Mouse (Mus musculus) MEL (cell line): ENCODE results near the gene Galnt14. TPM values are rescaled to one million over a fixed set of nuclear protein-coding genes. Genes with fewer than 3 reads are reported as not detected.

Source experiments
- DNase-seq: peaks from one replicate; pipeline ENCODE4 v3.0.0; 2011; ENCODE audit warnings: low read depth, low spot score
- H3K27ac ChIP-seq: 2 replicates; pipeline ENCODE4 v1.5.1; 2012; ENCODE audit warnings: low read depth, mild to moderate bottlenecking, control low read depth, low read length, moderate library complexity; ENCODE audit not compliant: control insufficient read depth
- H3K27me3 ChIP-seq, 2 experiments: fragments of 150-350 bp in 1 of 2; sonication (generic) in 1 of 2; 2 replicates each; pipeline ENCODE4 v1.6.1; 2012; ENCODE audit warnings: low read length in 2 of 2, mild to moderate bottlenecking in 2 of 2, improper control_type of control experiment in 1 of 2, moderate library complexity in 1 of 2; ENCODE audit not compliant: insufficient read depth in 2 of 2, control insufficient read depth in 1 of 2
- H3K36me3 ChIP-seq, 2 experiments: 2 replicates each; pipeline ENCODE4 v1.6.1; 2012 to 2014; ENCODE audit warnings: low read length in 2 of 2, improper control_type of control experiment in 1 of 2, inconsistent platforms in 1 of 2, mild to moderate bottlenecking in 1 of 2; ENCODE audit not compliant: insufficient read depth in 2 of 2, control insufficient read depth in 1 of 2
- H3K4me1 ChIP-seq, 2 experiments: fragments of 150-350 bp in 1 of 2; sonication (generic) in 1 of 2; 2 replicates each; pipeline ENCODE4 v1.6.1; 2012; ENCODE audit warnings: low read length in 2 of 2, improper control_type of control experiment in 1 of 2, mild to moderate bottlenecking in 1 of 2; ENCODE audit not compliant: insufficient read depth in 2 of 2, control insufficient read depth in 1 of 2
- H3K4me3 ChIP-seq, 2 experiments: fragments of 150-350 bp in 1 of 2; sonication (generic) in 1 of 2; 2 replicates each; pipeline ENCODE4 v1.5.1; 2012; ENCODE audit warnings: low read depth in 2 of 2, low read length in 2 of 2, mild to moderate bottlenecking in 2 of 2, moderate library complexity in 2 of 2, control low read depth in 1 of 2, improper control_type of control experiment in 1 of 2; ENCODE audit not compliant: control insufficient read depth in 1 of 2, insufficient read depth in 1 of 2
- H3K79me2 ChIP-seq: 2 replicates; pipeline ENCODE4 v1.6.1; 2012; ENCODE audit warnings: mild to moderate bottlenecking, low read length, moderate library complexity; ENCODE audit not compliant: control insufficient read depth, poor library complexity, insufficient read depth
- H3K9ac ChIP-seq: 2 replicates; pipeline ENCODE4 v1.6.1; 2012; ENCODE audit warnings: low read depth, mild to moderate bottlenecking, control low read depth, low read length, moderate library complexity; ENCODE audit not compliant: control insufficient read depth, poor library complexity, severe bottlenecking
- H3K9me3 ChIP-seq: fragments of 150-350 bp; sonication (generic); replicated peaks from 2 replicates; pipeline ENCODE4 v1.6.1; 2012; ENCODE audit warnings: mild to moderate bottlenecking, low read length, improper control_type of control experiment, moderate library complexity; ENCODE audit not compliant: insufficient read depth
- BHLHE40 ChIP-seq: IDR thresholded peaks from 2 replicates; pipeline ENCODE4 v1.6.1; 2012; ENCODE audit warnings: low read depth, mild to moderate bottlenecking, inconsistent platforms, low read length, improper control_type of control experiment, borderline replicate concordance
- CHD1 ChIP-seq: IDR thresholded peaks from 2 replicates; pipeline ENCODE4 v1.6.1; 2012; ENCODE audit warnings: low read depth, mild to moderate bottlenecking, inconsistent platforms, low read length, improper control_type of control experiment
- CHD2 ChIP-seq: IDR thresholded peaks from 2 replicates; pipeline ENCODE4 v1.6.1; 2011; ENCODE audit warnings: low read length, improper control_type of control experiment
- EP300 ChIP-seq, 2 experiments: IDR thresholded peaks; 2 replicates each; pipeline ENCODE4 v1.6.1; 2011; ENCODE audit warnings: improper control_type of control experiment in 2 of 2, low read length in 2 of 2, low read depth in 1 of 2, mild to moderate bottlenecking in 1 of 2
- GABPA ChIP-seq: IDR thresholded peaks from 2 replicates; pipeline ENCODE4 v1.6.1; 2012; ENCODE audit warnings: low read depth, mild to moderate bottlenecking, inconsistent platforms, low read length, improper control_type of control experiment, moderate library complexity
- HCFC1 ChIP-seq: IDR thresholded peaks from 2 replicates; pipeline ENCODE4 v1.6.1; 2012; ENCODE audit warnings: low read depth, mild to moderate bottlenecking, inconsistent platforms, low read length, improper control_type of control experiment, moderate library complexity
- JUND ChIP-seq: IDR thresholded peaks from 2 replicates; pipeline ENCODE4 v1.6.1; 2011; ENCODE audit warnings: low read depth, mild to moderate bottlenecking, improper control_type of control experiment, low read length
- KAT2A ChIP-seq: conservative IDR thresholded peaks from 2 replicates; pipeline ENCODE4 v1.6.1; 2012; ENCODE audit warnings: low read depth, low read length, improper control_type of control experiment, inconsistent platforms
- MAFK ChIP-seq: IDR thresholded peaks from 2 replicates; pipeline ENCODE4 v1.6.1; 2011; ENCODE audit warnings: low read depth, mild to moderate bottlenecking, low read length, improper control_type of control experiment, borderline replicate concordance
- MAX ChIP-seq: IDR thresholded peaks from 2 replicates; pipeline ENCODE4 v1.6.1; 2011; ENCODE audit warnings: low read length, improper control_type of control experiment
- MAZ ChIP-seq: IDR thresholded peaks from 2 replicates; pipeline ENCODE4 v1.6.1; 2012; ENCODE audit warnings: low read depth, mild to moderate bottlenecking, inconsistent platforms, low read length, improper control_type of control experiment
- MEF2A ChIP-seq: IDR thresholded peaks from 2 replicates; pipeline ENCODE4 v1.6.1; 2014; ENCODE audit warnings: low read depth, mild to moderate bottlenecking, inconsistent platforms, low read length, improper control_type of control experiment; ENCODE audit not compliant: poor library complexity, insufficient replicate concordance, severe bottlenecking; ENCODE audit errors: extremely low read depth
- MXI1 ChIP-seq: IDR thresholded peaks from 2 replicates; pipeline ENCODE4 v1.6.1; 2011; ENCODE audit warnings: mild to moderate bottlenecking, low read depth, low read length, improper control_type of control experiment
- MYB ChIP-seq: IDR thresholded peaks from 2 replicates; pipeline ENCODE4 v1.6.1; 2011; ENCODE audit warnings: mild to moderate bottlenecking, low read depth, low read length, improper control_type of control experiment
- NRF1 ChIP-seq: IDR thresholded peaks from 2 replicates; pipeline ENCODE4 v1.6.1; 2014; ENCODE audit warnings: low read depth, mild to moderate bottlenecking, inconsistent platforms, low read length, improper control_type of control experiment, moderate library complexity; ENCODE audit not compliant: poor library complexity, insufficient read depth, severe bottlenecking
- POLR2A ChIP-seq, 2 experiments: IDR thresholded peaks; 2 replicates each; pipeline ENCODE4 v1.6.1; 2011 to 2012; ENCODE audit warnings: low read length in 2 of 2, mild to moderate bottlenecking in 2 of 2, control low read depth in 1 of 2, improper control_type of control experiment in 1 of 2, low read depth in 1 of 2, moderate library complexity in 1 of 2; ENCODE audit not compliant: control insufficient read depth in 1 of 2, insufficient read depth in 1 of 2, poor library complexity in 1 of 2
- POLR2AphosphoS5 ChIP-seq: IDR thresholded peaks from 2 replicates; pipeline ENCODE4 v1.6.1; 2012; ENCODE audit warnings: low read depth, borderline replicate concordance, mild to moderate bottlenecking, inconsistent platforms, low read length, moderate library complexity, mixed read lengths
- RAD21 ChIP-seq: IDR thresholded peaks from 2 replicates; pipeline ENCODE4 v1.6.1; 2011; ENCODE audit warnings: mild to moderate bottlenecking, low read depth, low read length, improper control_type of control experiment
- RCOR1 ChIP-seq: IDR thresholded peaks from 2 replicates; pipeline ENCODE4 v1.6.1; 2012; ENCODE audit warnings: low read depth, mild to moderate bottlenecking, inconsistent platforms, low read length, improper control_type of control experiment
- SMC3 ChIP-seq: IDR thresholded peaks from 2 replicates; pipeline ENCODE4 v1.6.1; 2011; ENCODE audit warnings: low read depth, low read length, improper control_type of control experiment
- TAL1 ChIP-seq: IDR thresholded peaks from 2 replicates; pipeline ENCODE4 v1.6.1; 2012; ENCODE audit warnings: mild to moderate bottlenecking, inconsistent platforms, low read length, moderate library complexity, mixed read lengths
- TBP ChIP-seq: IDR thresholded peaks from 2 replicates; pipeline ENCODE4 v1.8.0; 2011; ENCODE audit warnings: low read depth, low read length, improper control_type of control experiment
- TCF12 ChIP-seq: IDR thresholded peaks from 2 replicates; pipeline ENCODE4 v1.6.1; 2014; ENCODE audit warnings: low read depth, mild to moderate bottlenecking, inconsistent platforms, low read length, improper control_type of control experiment, moderate library complexity
- UBTF ChIP-seq: IDR thresholded peaks from 2 replicates; pipeline ENCODE4 v1.6.1; 2012; ENCODE audit warnings: low read depth, mild to moderate bottlenecking, inconsistent platforms, low read length, improper control_type of control experiment, moderate library complexity, borderline replicate concordance; ENCODE audit not compliant: insufficient read depth
- ZC3H11A ChIP-seq: IDR thresholded peaks from 2 replicates; pipeline ENCODE4 v1.6.1; 2012; ENCODE audit warnings: low read depth, mild to moderate bottlenecking, inconsistent platforms, low read length, improper control_type of control experiment
- ZKSCAN1 ChIP-seq: IDR thresholded peaks from 2 replicates; pipeline ENCODE4 v1.6.1; 2012; ENCODE audit warnings: low read depth, mild to moderate bottlenecking, inconsistent platforms, low read length, improper control_type of control experiment, moderate library complexity
- ZMIZ1 ChIP-seq: IDR thresholded peaks from 2 replicates; pipeline ENCODE4 v1.6.1; 2012; ENCODE audit warnings: low read depth, mild to moderate bottlenecking, inconsistent platforms, low read length, improper control_type of control experiment, moderate library complexity
- ZNF384 ChIP-seq: IDR thresholded peaks from 2 replicates; pipeline ENCODE4 v1.6.1; 2012; ENCODE audit warnings: low read depth, mild to moderate bottlenecking, inconsistent platforms, low read length, improper control_type of control experiment
- polyA plus RNA-seq, 2 experiments: library from polyadenylated mRNA; stranded (reverse) in 1 of 2; unstranded in 1 of 2; fragments of >175 nt in 1 of 2; fragments of >200 nt in 1 of 2; gene quantifications; 2 replicates each; pipeline versions ENCODE4 v1.2.1 to v1.2.4; 2012; ENCODE audit warnings: low replicate concordance in 2 of 2, low read depth in 1 of 2; ENCODE audit not compliant: insufficient read length in 2 of 2, insufficient read depth in 1 of 2, missing spikeins in 1 of 2
- total RNA-seq: library from RNA; depleted of rRNA; stranded (reverse); fragments of 300-350 nt; gene quantifications from 2 replicates; pipeline ENCODE4 v1.2.3, GENCODE M21; 2012

Galnt14 gene
- total and polyA plus RNA-seq, 3 experiments, result not detected

- TF ChIP-seq JUND (no peak), RCOR1 (no peak), MXI1 (no peak), NRF1 (no peak), MAZ (no peak), MEF2A (no peak), ZMIZ1 (no peak), KAT2A (no peak), EP300 (IDR thresholded peaks at IDR 0.05; ENCODE audit: low read depth in 1 of 2, low read length in 2 of 2) (no peak), MYB (no peak), RAD21 (no peak), ZC3H11A (no peak), CHD2 (no peak), SMC3 (no peak), TBP (no peak), TCF12 (no peak), TAL1 (no peak), HCFC1 (no peak), MAFK (no peak), CHD1 (no peak)
- no peak for DNase-seq
- H3K9me3 ChIP-seq, result no peaks in the 10 kb centered on the region
Observed at GRCm38 (mm10) chr17:73587573-73587972, 122.7 kb downstream of the Galnt14 start.

GRCm38 (mm10) chr17:73574186-73574585, 136.1 kb downstream of the Galnt14 start:
- Histone ChIP-seq H3K79me2 (no peaks in the 10 kb centered on the region), H3K27ac (no peak overlapping the region), H3K36me3 (no peaks in the 10 kb centered on the region), H3K4me3 (no peak overlapping the region), H3K9ac (no peak overlapping the region), H3K9me3 (no peaks in the 10 kb centered on the region), H3K27me3 (no peaks in the 10 kb centered on the region), H3K4me1 (no peaks in the 10 kb centered on the region)
- DNase-seq, result no peak
- TF ChIP-seq POLR2AphosphoS5 (no peak), MAX (no peak), POLR2A (IDR thresholded peaks at IDR 0.05; ENCODE audit: control insufficient read depth in 1 of 2, insufficient read depth in 1 of 2, low read depth in 1 of 2, low read length in 2 of 2, poor library complexity in 1 of 2) (no peak), BHLHE40 (no peak), ZKSCAN1 (no peak), HCFC1 (no peak), MAFK (no peak), MYB (no peak), SMC3 (no peak), JUND (no peak), KAT2A (no peak), ZNF384 (no peak), GABPA (no peak), UBTF (no peak), CHD2 (no peak)

More at GRCm38 (mm10) chr17:73587573-73587972, 122.7 kb downstream of the Galnt14 start:
- Histone ChIP-seq H3K27me3 (no peaks in the 10 kb centered on the region), H3K4me3 (no peak overlapping the region), H3K27ac (no peak overlapping the region), H3K79me2 (no peaks in the 10 kb centered on the region), H3K36me3 (no peaks in the 10 kb centered on the region), H3K4me1 (no peaks in the 10 kb centered on the region), H3K9ac (no peak overlapping the region)
